Mouse (Mus musculus) ES-Bruce4 (cell line): ENCODE results near the gene Znrf1. TPM values are rescaled to one million over a fixed set of nuclear protein-coding genes. Genes with fewer than 3 reads are reported as not detected.

Experiments
- H3K27ac ChIP-seq: 2 replicates; pipeline ENCODE4 v1.5.1; 2012; ENCODE audit warnings: low read length, inconsistent platforms; ENCODE audit not compliant: insufficient read depth
- H3K27me3 ChIP-seq: 2 replicates; pipeline ENCODE4 v1.6.1; 2012; ENCODE audit warnings: mild to moderate bottlenecking, low read length, inconsistent platforms; ENCODE audit not compliant: control insufficient read depth, poor library complexity, insufficient read depth, severe bottlenecking
- H3K36me3 ChIP-seq: 2 replicates; pipeline ENCODE4 v1.6.1; 2012; ENCODE audit warnings: inconsistent platforms, mild to moderate bottlenecking, low read length, moderate library complexity; ENCODE audit not compliant: control insufficient read depth, poor library complexity, insufficient read depth, severe bottlenecking
- H3K4me1 ChIP-seq: one replicate; pipeline ENCODE4 v1.8.1; 2011; ENCODE audit warnings: low read length; ENCODE audit not compliant: control insufficient read depth, insufficient read depth
- H3K4me3 ChIP-seq: 2 replicates; pipeline ENCODE4 v1.5.1; 2011; ENCODE audit warnings: low read depth, mild to moderate bottlenecking, low read length
- H3K9ac ChIP-seq: 2 replicates; pipeline ENCODE4 v1.6.1; 2012; ENCODE audit warnings: low read depth, mild to moderate bottlenecking, inconsistent platforms; ENCODE audit not compliant: poor library complexity, severe bottlenecking
- H3K9me3 ChIP-seq: replicated peaks from 2 replicates; pipeline ENCODE4 v1.6.1; 2012; ENCODE audit warnings: mild to moderate bottlenecking, low read length, inconsistent platforms; ENCODE audit not compliant: control insufficient read depth, poor library complexity, insufficient read depth, severe bottlenecking
- CTCF ChIP-seq: IDR thresholded peaks from one replicate; pipeline ENCODE4 v1.8.1; 2011; ENCODE audit warnings: low read depth, low read length
- EP300 ChIP-seq: IDR thresholded peaks from 2 replicates; pipeline ENCODE4 v1.6.1; 2011; ENCODE audit warnings: low read depth, low read length; ENCODE audit not compliant: insufficient read depth
- POLR2A ChIP-seq: IDR thresholded peaks from one replicate; pipeline ENCODE4 v1.8.1; 2011; ENCODE audit warnings: low read length; ENCODE audit not compliant: insufficient read depth
- polyA plus RNA-seq: library from polyadenylated mRNA; stranded (reverse); fragments of >200 nt; gene quantifications from 2 replicates; pipeline ENCODE4 v1.2.4, GENCODE M21; 2011; ENCODE audit warnings: low read depth; ENCODE audit not compliant: missing spikeins, insufficient read depth, insufficient read length

Gene Znrf1
- polyA plus RNA-seq, 1 experiment, result 38.5 TPM

DNA sequence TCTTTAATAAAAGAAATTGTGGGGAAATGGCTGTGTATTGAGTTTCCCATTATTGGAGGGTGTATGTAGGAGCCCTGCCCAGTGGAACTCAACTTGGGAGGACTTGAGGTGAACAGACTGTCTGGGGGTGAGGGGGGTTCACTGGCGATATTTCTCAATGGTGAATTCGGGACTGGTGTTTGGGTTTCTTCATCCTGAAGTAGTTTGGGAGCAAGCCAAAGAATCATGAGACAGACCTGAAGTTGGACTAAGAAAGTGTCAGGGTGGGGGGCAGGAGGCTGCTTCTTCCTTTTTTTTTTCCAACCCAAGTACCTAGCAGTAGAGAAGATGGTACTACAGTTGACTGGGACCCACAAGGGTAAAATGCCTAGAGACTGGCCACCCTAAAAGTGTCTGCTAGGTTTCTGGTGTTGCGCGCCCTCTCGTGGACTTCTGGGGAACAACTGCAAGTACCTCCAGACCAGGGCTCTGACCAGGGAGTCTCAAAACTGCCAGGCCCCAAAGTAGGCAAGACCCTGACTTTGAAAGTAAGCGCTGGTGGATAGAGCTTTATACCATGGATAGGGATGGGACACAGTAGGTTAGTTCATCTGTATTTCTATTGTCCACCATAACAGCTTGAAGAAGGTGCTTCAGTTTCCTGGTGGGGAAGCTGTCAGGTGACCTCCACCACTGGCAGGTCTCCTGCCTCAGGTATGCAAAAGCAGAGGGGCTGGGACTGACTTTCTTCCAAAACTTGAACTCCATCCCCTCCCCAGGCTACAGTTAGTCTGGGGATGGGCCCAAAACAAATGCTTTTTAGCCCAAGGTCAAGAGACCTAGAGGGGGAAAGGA is 90.0 kb downstream of the Znrf1 start:
- Histone ChIP-seq H3K9ac (peak overlapping the region; percentile 12; the same call in 1 of the 2 replicates), H3K36me3 (no peaks in the 10 kb centered on the region), H3K4me3 (peak overlapping the region; percentile 18; the same call in 1 of the 2 replicates), H3K4me1 (peaks cover 16% of the 10 kb centered on the region), H3K27me3 (no peaks in the 10 kb centered on the region), H3K9me3 (no peaks in the 10 kb centered on the region), H3K27ac (peak overlapping the region; percentile 85)
- peak; percentile 82 for TF ChIP-seq CTCF
- no peak; the same call in 1 of the 2 replicates for TF ChIP-seq EP300
- TF ChIP-seq POLR2A, result no peak

GRCm38 (mm10) chr8:111626528-111626820 is 90.6 kb downstream of the Znrf1 start:
- peak; percentile 61; the same call in 1 of the 2 replicates for TF ChIP-seq EP300
- no peak for TF ChIP-seq POLR2A
- TF ChIP-seq CTCF, result no peak
- H3K27me3 ChIP-seq, result no peaks in the 10 kb centered on the region
- H3K4me1 ChIP-seq, result peaks cover 15% of the 10 kb centered on the region
- peak overlapping the region; percentile 18 for H3K4me3 ChIP-seq
- H3K9ac ChIP-seq, result peak overlapping the region; percentile 12
- H3K27ac ChIP-seq, result peak overlapping the region; percentile 85
- H3K36me3 ChIP-seq, result no peaks in the 10 kb centered on the region
- no peaks in the 10 kb centered on the region for H3K9me3 ChIP-seq

GRCm38 (mm10) chr8:111626933-111627332 is 91.0 kb downstream of the Znrf1 start:
- H3K4me3 ChIP-seq, result 0 out of 2 replicates have a peak overlapping the region, but pooled peaks have one; percentile 18
- no peaks in the 10 kb centered on the region for H3K36me3 ChIP-seq

DNA sequence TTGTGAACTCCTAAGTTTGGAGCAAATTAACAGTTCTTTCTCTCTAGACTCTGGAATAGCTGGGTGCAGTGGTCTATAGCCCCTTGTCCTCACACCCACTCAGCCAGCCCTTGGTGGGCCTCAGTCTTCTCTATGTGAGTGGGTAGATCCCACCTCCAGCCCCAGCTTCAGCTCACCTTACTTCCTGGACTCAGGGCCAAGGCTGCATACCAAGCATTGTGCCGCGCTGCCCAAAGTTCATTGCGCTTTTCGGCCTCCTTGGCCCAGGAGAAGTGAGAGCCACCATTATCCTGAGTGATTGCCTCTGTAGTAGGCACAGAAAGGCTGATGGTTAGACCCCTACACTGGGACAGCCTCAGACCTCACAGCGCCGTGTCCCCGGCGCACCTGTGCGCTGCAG is 92.0 kb downstream of the Znrf1 start:
- Histone ChIP-seq H3K4me3 (peak overlapping the region; percentile 53), H3K9me3 (no peaks in the 10 kb centered on the region), H3K9ac (peak overlapping the region; percentile 40), H3K27me3 (no peaks in the 10 kb centered on the region), H3K4me1 (peaks cover 12% of the 10 kb centered on the region), H3K27ac (no peak overlapping the region), H3K36me3 (no peaks in the 10 kb centered on the region)
- TF ChIP-seq CTCF (no peak), EP300 (no peak), POLR2A (no peak)

More at GRCm38 (mm10) chr8:111626933-111627332, 91.0 kb downstream of the Znrf1 start:
- H3K9ac ChIP-seq, result peak overlapping the region; percentile 12
- H3K27me3 ChIP-seq, result no peaks in the 10 kb centered on the region
- no peaks in the 10 kb centered on the region for H3K9me3 ChIP-seq
- H3K4me1 ChIP-seq, result peaks cover 12% of the 10 kb centered on the region
- TF ChIP-seq EP300 (no peak), POLR2A (no peak), CTCF (no peak)
- peak overlapping the region; percentile 85 for H3K27ac ChIP-seq

GRCm38 (mm10) chr8:111628401-111628800 is 92.5 kb downstream of the Znrf1 start:
- H3K27ac ChIP-seq, result no peak overlapping the region
- TF ChIP-seq CTCF (no peak), POLR2A (no peak), EP300 (no peak)

GRCm38 (mm10) chr8:111628894-111629501 is 93.1 kb downstream of the Znrf1 start:
- H3K9me3 ChIP-seq, result no peaks in the 10 kb centered on the region
- H3K27ac ChIP-seq, result no peak overlapping the region
- H3K9ac ChIP-seq, result peak overlapping the region; percentile 40
- no peaks in the 10 kb centered on the region for H3K27me3 ChIP-seq
- peak overlapping the region; percentile 53 for H3K4me3 ChIP-seq
- TF ChIP-seq POLR2A (no peak), EP300 (no peak)
- peaks cover 12% of the 10 kb centered on the region for H3K4me1 ChIP-seq
- no peaks in the 10 kb centered on the region for H3K36me3 ChIP-seq

More at GRCm38 (mm10) chr8:111628401-111628800, 92.5 kb downstream of the Znrf1 start:
- H3K9ac ChIP-seq, result peak overlapping the region; percentile 40
- no peaks in the 10 kb centered on the region for H3K27me3 ChIP-seq
- peak overlapping the region; percentile 53 for H3K4me3 ChIP-seq
- H3K36me3 ChIP-seq, result no peaks in the 10 kb centered on the region
- H3K4me1 ChIP-seq, result peaks cover 12% of the 10 kb centered on the region
- H3K9me3 ChIP-seq, result no peaks in the 10 kb centered on the region
